ENCODE assay signal across 8 mouse cellular contexts in genomic region chr1:43467656-43468055, GRCm38 (mm10). TPM values are rescaled to one million over a fixed set of nuclear protein-coding genes. Genes with fewer than 3 reads are reported as not detected.
A peak's percentile ranks its signal among the peaks of the same experiment; 100 is the strongest.
DNase-seq lines count a peak whose midpoint lies in the region; ATAC-seq and TF ChIP-seq lines count a peak whose summit lies in the region.
"Had no signal": no experiment of that assay in that cellular context is flagged by ENCODE, and none has a peak within 500 bp of the region (broad histone marks: within the 10 kb centered on the region; RNA-seq: fewer than 3 reads in every experiment).

No protein-coding gene starts in this region.

- no peak overlapping the region for H3K4me3 ChIP-seq in left cerebral cortex, adult 2 months
- no peak overlapping the region for H3K4me3 ChIP-seq in thymus, adult 2 months (ENCODE audit: control insufficient read depth, insufficient read depth, low read length)
- no peak overlapping the region for H3K4me3 ChIP-seq in forebrain, embryonic 16.5 days (replicated peaks; ENCODE audit: low read length)
- H3K4me3 ChIP-seq: stomach, embryonic 15.5 days had no signal

- no peak for TF ChIP-seq POLR2A in thymus, adult 2 months (IDR thresholded peaks at IDR 0.05; ENCODE audit: control insufficient read depth, extremely low read depth, insufficient read depth, low read length, poor library complexity)

- H3K4me1 ChIP-seq in thymus, adult 2 months (replicated peaks; ENCODE audit: control insufficient read depth, insufficient read depth, low read length), result peaks cover 66% of the 10 kb centered on the region
- H3K4me1 ChIP-seq in forebrain, embryonic 16.5 days (replicated peaks; ENCODE audit: control insufficient read depth, insufficient read depth, low read length), result peaks cover 34% of the 10 kb centered on the region

- no peak for DNase-seq in left cerebral cortex, adult 2 months (ENCODE audit: extremely low spot score in 1 of 2, low spot score in 2 of 2)
- DNase-seq in left cerebral cortex, adult 11 months (ENCODE audit: low spot score), result no peak
- peak; percentile 44 to 54 for DNase-seq in adrenal gland, postnatal 36 days
- peak; percentile 31 to 37 for DNase-seq in heart, postnatal 36 days
- DNase-seq in thymus, adult 2 months, result peak; percentile 64

- H3K9me3 ChIP-seq in forebrain, embryonic 16.5 days (ENCODE audit: control insufficient read depth, low read length), result no peaks in the 10 kb centered on the region
- H3K9me3 ChIP-seq: stomach, embryonic 15.5 days had no signal

- no peaks in the 10 kb centered on the region for H3K27me3 ChIP-seq in thymus, adult 2 months (ENCODE audit: control insufficient read depth, insufficient read depth, low read length)
- no peaks in the 10 kb centered on the region for H3K27me3 ChIP-seq in forebrain, embryonic 16.5 days (replicated peaks; ENCODE audit: control insufficient read depth, insufficient read depth, low read length)
- H3K27me3 ChIP-seq: stomach, embryonic 15.5 days had no signal

- no peak for ATAC-seq in erythroblast, adult 5-6 weeks (replicated peaks; ENCODE audit: low FRiP score, poor library complexity, severe bottlenecking)
- ATAC-seq in forebrain, embryonic 16.5 days, result no peak

- 32% methylated on average over 8 of the region's 8 CpGs for WGBS in thymus, adult 2 months
- 82% methylated on average over 8 of the region's 8 CpGs for WGBS in forebrain, embryonic 16.5 days

- intact Hi-C loops in left cerebral cortex, adult 2 months (cut with DNase I), result loop anchor here (2.0 to 5.0 kb wide), 2 partner anchors 35 to 335 kb away; no protein-coding TSS in a partner anchor
- intact Hi-C loops in heart, postnatal 36 days (cut with DNase I), result loop anchor here (2.0 kb wide), 1 partner anchor 19 kb away; no protein-coding TSS in a partner anchor

- TF ChIP-seq CTCF in left cerebral cortex, adult 2 months (IDR thresholded peaks at IDR 0.05), result no peak
- no peak for TF ChIP-seq CTCF in thymus, adult 2 months (IDR thresholded peaks at IDR 0.05; ENCODE audit: borderline replicate concordance, control insufficient read depth, extremely low read depth, insufficient read depth, low read length, poor library complexity)

- H3K4me2 ChIP-seq in forebrain, embryonic 16.5 days (ENCODE audit: low read length), result no peak overlapping the region
- H3K4me2 ChIP-seq: stomach, embryonic 15.5 days had no signal

- H3K27ac ChIP-seq in left cerebral cortex, adult 2 months, result peak overlapping the region; percentile 67
- peak overlapping the region; percentile 88 for H3K27ac ChIP-seq in thymus, adult 2 months (ENCODE audit: control insufficient read depth, insufficient read depth, low read length)
- H3K27ac ChIP-seq in forebrain, embryonic 16.5 days (ENCODE audit: low read length), result no peak overlapping the region
- H3K27ac ChIP-seq: stomach, embryonic 15.5 days had no signal

- H3K36me3 ChIP-seq in thymus, adult 2 months (ENCODE audit: control insufficient read depth, insufficient read depth, low read length), result no peaks in the 10 kb centered on the region
- H3K36me3 ChIP-seq in forebrain, embryonic 16.5 days (ENCODE audit: control insufficient read depth, insufficient read depth), result no peaks in the 10 kb centered on the region
- H3K36me3 ChIP-seq: stomach, embryonic 15.5 days had no signal

- no peak overlapping the region for H3K9ac ChIP-seq in forebrain, embryonic 16.5 days (replicated peaks; ENCODE audit: low read depth, low read length)
- H3K9ac ChIP-seq: stomach, embryonic 15.5 days had no signal

RNA-seq across cellular contexts. Expression of gene Nck2, which starts 23.3 kb away (rescaled TPM):
- 10 to 100 TPM; 38.3 to 38.7 TPM for total RNA-seq in left cerebral cortex, adult 2 months (2021)
- total RNA-seq in adrenal gland, postnatal 36 days (2021), result 10 to 100 TPM; 29.7 to 32.9 TPM
- 10 to 100 TPM; 13.6 to 15.3 TPM for total RNA-seq in heart, postnatal 36 days (2021)
- 106 and 122 TPM in 2 replicates for polyA plus RNA-seq in thymus, adult 2 months (2012; rRNA removed)
- 0.77 TPM in 1 of 2 replicates, not detected in the other for total RNA-seq in erythroblast, adult 5-6 weeks (2015; ENCODE audit: low replicate concordance)
- 2.4 and 3.3 TPM in 2 replicates for total RNA-seq in erythroblast, adult 5-6 weeks (2017; ENCODE audit: low replicate concordance)
- 53.4 and 58.3 TPM in 2 replicates for polyA plus RNA-seq in forebrain, embryonic 16.5 days (2015; fragmentation: Nextera tagmentation; extraction: Ambion mirVana)

Comparison
In these comparisons a context has a peak if more than half of its experiments do, and no peak if none do; other contexts are left out.
1. DNase-seq: peak in adrenal gland, postnatal 36 days (2 of 2), heart, postnatal 36 days (2 of 2) and thymus, adult 2 months (single experiment); none in left cerebral cortex, adult 2 months (0 of 2) and left cerebral cortex, adult 11 months (single experiment).